Mouse (Mus musculus) lung, postnatal 36 days (tissue): Measurements from ENCODE around the gene Csad.

ENCODE experiments used
- DNase-seq: peaks from one replicate; pipeline ENCODE4 v3.0.0; 2022; ENCODE audit warnings: mixed read lengths

Csad gene

DNA sequence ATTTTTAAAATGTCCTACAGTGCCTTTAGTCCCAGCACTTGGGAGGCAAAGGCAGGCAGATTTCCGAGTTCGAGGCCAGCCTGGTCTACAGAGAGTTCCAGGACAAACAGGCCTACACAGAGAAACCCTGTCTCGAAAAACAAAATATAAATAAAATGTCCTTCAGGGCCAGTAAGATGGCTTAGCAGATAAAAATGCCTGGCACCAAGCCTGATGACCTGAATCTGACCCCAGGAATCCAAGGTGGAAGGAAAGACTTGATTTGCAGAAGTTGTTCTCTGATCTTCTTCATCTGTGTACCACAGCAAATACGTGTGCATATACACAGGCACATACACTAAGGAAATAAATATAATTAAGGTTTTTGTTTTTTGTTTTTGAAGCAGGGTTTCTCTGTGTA is 9.2 kb downstream of the Csad start:
- no peak for DNase-seq

DNA sequence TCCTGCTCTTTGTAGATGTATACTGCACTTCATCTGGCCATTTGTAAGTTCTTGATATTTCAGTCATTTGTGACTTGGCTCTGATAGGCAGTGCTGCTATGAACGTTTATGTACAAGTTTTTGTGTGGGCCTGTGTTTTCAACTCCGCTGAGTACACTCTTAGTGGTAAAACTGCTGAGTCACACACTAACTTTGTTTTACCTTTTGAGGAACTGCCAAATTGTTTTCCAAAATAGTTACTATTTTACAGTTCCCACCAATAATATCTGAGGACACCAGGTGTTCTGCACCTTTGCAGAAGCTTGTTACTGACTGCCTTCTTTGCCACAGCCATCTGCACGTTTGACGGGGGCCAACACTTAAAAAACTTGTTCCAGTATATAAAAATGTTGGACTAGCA is 10.1 kb downstream of the Csad start:
- DNase-seq, result no peak

DNA sequence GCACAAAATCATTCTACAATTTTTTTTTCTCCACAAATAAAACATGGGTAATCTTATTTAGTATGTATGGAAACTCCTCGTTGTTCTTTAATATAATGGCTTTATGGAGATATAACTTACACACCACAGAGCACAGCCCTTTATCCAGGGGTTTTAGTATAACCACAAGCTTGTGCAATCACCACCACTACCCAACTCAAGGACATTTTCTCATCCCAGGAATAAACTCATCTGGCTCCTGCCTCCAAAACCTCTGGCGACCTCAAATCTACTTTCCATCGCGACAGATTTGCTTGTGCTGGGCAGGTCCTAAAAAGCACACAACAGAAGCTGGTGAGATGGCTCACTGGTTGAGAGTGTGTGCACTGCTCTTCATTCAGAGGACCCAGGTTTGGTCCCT is 10.9 kb downstream of the Csad start:
- no peak for DNase-seq

DNA sequence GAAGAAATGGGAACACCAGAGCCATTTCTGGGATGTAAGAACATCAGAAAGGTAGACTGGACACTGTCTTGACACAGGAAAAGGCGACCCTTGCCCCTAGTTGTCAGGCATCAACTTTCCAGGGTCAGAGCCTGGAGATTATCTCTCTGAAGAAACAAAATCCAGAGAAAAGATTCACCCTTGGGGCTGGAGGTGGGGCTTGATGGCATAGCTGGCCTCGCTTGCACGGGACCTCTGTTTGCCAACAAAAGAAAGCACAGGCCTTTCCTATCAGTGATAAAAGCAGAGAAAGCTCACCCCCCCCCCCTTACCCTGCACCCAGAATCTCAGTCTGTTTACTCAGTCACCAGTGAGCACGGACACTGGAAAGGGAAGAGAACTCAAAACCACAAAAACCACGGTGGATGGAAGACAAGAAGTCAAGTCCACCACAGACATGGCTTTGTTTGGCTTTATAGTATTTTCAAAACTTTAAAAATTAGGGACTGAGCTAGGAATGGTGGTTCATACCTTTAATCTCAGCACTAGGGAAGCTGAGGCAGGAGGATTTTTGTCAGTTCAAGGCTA is 11.6 kb downstream of the Csad start:
- DNase-seq, result no peak

DNA sequence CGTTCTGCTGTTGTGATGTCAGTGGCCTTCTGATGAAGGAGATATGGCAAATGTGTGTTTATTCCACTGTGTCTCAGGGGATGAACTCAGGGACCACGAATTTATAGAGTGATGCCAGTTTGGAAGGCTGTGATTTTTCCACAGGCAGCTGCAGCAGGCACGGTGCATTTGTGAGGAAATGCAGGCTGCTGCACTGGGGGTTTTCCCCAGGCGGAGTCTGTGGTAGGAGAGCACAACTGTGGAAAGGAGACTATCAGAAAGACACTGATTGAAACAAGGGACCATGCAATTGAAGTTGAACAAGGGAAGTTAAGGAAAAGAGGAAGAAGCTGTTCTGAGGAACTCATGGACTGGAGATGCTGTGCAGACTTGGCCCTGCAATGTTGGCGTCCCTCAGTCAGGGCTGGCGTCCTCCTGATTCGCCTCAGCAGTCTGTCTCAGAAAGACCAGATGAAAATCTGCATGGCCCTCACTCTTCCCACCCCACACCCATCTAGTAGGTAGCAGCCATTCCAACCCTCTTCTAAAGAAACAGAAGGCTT is 12.2 kb downstream of the Csad start:
- DNase-seq, result no peak

DNA sequence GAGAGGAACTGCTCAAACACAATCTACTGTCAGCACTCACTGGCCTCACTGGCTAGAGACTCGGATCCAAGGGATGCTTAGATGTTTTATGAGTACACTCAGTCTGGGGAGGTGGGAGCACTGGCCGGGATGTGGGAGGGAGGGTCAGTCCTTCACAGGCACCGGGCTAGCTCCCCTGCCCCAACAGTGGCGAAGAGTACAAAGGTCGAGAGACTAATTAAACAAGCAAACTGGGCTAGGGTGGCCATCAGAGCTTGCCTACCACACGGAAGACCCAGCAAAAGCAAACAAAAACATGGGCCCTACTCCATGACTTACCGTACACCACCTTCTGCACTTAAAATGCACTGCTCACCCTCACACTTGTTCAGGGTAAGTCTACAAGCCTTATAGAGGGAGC is 12.8 kb downstream of the Csad start:
- DNase-seq, result no peak

DNA sequence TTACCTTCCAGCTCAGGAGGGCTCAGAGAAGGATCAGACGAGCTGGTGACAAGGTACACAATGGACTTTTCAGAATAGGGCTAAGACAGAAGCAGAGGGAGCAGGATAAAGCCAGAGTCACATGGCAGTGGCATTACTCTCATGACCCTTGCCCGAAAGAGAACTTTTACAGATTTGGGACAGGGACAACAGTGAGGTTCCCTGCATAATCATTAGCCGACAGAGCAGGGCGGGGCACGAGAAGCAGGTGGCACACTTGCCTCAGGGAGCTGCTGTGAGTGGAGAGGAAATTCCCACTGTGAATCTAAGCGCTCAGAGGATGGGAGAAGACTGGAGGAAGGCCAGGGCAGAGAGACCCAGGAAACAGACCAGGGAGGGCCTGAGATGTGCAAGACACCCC is 15.6 kb downstream of the Csad start:
- DNase-seq, result no peak

DNA sequence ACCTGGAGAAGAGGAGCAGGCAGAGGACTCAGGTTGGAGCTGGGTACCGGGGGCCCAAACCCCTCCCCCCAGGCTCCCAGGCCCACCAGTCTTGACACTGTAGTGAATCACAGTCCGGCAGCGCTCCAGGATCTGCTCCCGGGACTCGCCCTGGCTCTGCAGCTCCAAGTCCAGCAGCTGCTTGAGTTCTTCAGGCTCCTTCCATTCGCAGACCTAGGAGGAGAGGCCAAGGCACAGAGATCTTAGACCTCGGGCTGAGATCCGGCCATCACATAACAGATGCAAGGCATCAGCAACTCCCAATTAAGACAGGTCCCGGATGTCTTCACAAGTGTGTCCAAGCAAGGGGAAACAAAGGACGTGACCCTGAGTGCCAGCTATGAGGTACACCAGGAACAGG is 16.4 kb downstream of the Csad start:
- DNase-seq, result peak; percentile 76

DNA sequence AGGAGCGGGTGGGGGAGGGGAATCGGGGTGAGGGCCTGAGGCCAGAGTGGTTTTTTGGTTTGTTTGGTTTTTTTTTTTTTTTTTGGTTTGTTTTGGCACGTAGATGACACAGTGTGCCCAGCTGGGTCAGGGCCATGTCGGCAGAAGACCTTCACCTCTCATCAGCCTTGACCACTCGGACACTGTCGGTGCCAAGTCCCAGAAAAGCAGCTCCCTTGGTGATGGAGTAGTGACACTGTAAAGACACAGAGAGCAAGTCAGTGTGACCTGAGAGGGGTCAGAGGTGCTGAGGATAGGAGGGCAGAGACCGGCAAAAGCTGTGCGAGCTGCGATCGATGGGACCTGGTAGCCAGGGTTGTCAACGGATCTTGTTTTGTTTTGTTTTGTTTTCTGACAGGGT is 18.3 kb downstream of the Csad start:
- DNase-seq, result no peak

DNA sequence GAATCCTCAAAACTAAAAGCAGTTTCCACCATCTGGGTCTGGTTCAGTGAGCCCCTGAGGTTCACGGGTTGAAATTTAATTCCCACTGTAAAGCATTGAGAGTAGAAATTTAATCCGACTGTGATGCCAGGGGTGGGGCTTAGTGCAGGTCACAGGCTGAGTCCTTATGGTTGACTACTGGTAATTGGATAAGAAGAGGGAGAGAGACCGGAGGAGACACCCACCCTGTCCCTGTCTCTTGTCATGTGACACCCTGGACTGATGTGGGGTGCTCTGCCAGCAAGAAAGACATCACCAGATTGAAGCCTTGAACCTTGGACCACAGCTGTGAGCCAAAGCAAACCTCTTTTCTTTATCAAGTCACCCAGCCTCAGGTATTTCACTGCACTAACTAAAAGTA is 21.4 kb downstream of the Csad start:
- no peak for DNase-seq

DNA sequence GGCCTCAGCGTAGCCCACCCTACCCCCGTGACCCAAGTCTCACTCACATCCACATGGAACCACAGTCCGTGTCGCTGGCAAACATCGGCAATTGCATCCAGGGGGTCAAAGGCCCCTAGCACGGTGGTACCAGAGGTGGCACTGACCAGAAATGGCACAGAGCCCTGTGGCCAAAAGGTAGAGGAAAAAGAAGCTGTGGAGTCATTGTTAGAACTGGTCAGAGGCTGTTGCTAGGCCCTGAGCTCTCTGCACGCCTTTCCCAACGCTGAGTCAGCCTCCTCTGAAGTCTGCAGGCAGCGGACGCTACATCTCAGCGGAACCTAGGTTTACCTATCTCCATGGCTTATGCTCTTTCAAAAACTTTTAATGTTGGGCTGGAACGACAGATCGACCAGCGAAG is 24.6 kb downstream of the Csad start:
- no peak for DNase-seq

DNA sequence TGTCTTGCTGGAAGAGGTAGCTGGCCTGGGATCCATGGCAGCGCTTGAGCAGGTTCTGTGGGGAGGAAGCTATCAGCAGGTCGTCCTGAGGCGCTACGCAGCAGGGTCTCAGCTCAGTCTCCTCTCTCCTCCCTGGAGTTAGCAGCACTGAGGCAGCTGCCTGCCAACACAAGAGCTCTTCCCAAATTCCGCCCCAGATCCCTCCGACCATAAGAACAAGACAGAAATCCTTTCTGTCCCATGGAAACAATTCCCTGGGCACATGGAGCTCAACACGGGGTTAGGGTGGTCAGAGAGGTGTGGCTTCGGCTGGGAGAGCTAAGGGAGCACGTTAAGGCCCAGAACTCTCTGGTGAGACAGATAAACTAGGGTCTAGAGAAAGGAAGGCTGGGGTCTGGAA is 25.4 kb downstream of the Csad start:
- no peak for DNase-seq

DNA sequence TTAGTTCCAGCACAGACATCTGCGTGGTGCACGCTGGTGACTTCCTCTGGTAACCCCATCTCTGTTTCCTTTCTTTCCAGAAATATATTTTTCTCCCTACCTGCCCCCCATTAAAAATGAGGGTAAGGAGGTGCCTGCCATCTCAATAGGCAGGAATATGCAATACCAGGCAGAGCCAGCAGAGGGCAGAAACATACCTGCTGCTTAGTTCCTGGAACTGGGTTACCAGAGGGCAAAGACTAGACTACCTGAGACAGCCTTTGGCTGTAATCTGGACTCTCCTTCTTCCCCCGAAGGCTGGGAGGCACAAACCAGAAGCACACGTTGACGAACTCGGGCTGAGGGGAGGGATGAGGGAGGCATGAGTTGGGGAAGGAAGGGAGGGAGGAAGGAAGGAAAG is 26.2 kb downstream of the Csad start:
- DNase-seq, result peak; percentile 95

DNA sequence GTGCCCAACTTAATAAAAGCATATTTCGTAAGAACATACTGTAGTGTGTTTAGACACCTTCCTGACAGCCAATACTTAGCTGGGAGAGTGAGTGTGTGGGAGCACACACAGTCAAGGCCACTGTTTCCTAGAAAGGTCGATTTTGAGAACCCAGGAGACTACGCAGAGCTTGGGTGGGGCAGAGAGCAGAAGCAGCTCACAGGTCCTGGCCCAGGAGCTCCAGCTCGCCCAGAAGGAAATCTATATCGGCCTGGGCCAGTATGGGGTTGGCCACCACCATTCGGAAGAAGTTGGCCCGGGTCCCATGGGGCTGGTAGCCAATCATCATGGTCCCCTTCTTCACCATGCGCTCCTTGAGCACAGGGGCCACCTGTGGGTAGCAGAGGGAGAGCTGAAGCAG is 27.1 kb downstream of the Csad start:
- DNase-seq, result no peak

DNA sequence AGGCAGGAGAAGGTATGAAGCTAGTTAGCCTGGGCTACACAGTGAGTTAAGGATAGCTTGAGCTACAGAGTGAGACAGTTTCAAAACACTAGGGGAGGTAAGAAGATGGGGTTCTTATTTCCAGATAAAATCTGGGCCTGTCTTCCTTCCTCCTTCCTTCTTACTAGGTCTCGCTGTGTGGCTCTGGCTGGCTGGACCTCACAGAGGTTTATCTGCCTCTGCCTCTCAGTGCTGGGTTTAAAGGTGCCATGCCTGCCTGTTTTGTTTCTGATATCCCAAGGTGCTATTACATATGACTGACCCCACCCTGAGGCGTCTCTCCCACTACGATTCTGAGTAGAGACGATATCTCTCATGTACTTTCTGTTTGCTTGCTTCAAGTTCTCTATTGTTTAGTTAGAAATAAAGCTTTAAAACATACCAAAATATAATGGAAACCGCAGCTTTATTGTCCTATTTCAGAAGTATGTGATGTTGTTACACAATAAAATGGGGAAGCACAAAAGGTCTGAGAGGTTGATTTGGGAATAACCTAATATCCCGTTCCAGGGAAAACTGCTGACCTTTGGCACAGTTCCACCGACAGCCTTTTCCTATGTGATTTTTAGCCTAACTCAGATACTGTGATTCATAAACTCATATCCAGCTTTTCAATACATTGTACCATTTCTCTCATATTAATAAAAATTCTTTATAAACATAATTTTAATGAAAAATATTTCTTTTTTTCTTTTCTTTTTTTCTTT is 27.8 kb downstream of the Csad start:
- DNase-seq, result no peak

DNA sequence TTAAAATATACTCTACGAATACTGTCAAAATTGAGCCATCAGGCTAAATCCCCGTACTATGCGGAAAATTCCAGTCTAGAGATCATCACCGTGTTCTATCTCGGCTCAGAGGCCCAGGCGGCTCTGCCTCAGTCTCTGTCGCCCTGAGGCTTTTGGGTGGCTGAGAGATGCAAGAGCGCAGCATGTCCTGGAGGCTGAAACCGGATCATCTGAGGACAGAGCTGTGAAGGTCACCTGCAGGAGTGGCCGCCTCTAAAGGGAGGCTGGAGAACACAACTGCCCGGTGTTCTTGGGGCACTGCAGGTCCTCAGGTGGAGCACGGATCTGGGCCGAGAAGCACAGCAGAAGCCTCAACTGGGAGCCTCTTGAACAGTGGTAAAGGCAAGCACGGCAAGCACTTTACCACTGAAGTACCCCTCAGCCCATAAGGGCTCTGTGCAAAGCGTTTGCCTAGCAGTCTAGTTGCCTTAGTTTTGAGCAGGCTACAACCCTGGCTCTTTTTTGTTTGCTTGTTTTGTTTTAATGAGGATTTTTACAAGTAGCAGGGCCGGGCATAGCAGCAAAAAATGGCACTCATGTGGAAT is 28.7 kb downstream of the Csad start:
- peak; percentile 62 for DNase-seq

DNA sequence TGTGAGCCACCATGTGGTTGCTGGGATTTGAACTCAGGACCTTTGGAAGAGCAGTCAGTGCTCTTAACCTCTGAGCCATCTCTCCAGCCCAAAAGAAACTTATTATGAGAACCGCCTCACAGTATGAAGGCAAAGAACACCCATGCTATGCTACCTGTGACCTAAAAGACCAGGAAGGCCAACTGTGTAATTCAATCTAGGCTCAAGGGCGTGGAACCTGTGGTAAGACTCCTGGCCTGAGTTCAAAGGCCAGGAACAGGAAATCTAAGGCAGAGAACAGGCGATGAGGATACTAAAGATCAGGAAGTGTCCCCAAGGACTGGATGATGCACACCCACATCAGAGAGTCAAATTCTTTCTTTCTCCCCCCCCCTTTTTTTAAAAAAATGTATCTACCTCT is 30.9 kb downstream of the Csad start:
- DNase-seq, result no peak

DNA sequence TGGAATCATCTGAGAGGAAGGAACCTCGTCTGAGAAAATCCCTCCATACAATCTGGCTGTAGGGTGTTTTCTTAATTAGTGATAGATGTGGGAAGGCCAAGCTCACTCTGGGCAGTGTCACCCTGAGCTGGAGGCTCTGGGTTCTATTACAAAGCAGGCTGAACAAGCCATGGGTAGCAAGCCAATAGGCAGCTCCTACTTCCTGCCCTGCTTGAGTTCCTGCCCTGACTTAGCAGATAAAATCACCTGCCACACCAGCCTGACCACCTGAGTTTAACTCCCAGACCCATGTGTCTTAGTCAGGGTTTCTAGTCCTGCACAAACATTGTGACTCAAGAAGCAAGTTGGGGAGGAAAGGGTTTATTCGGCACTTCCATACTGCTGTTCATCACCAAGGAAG is 35.5 kb downstream of the Csad start:
- no peak for DNase-seq

DNA sequence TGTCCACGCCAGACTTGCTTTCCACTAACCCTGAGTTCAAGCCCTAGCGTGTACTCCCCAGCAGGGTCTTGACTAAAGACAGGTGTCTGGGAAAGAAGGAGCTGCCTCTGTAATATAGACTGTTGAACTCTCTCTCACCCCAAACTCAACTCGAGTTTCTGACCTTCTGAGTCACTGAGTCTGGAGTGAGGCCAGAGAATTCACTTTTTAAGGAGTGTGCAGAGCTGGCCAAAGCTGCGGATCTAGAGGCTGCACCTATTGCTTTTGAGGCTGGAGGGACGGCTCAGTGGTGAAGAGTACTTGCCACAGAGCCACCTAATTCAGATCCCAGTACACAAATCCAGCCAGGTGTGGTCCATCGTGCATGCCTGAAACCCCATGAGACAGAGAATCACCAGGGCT is 36.9 kb downstream of the Csad start:
- DNase-seq, result peak; percentile 80

DNA sequence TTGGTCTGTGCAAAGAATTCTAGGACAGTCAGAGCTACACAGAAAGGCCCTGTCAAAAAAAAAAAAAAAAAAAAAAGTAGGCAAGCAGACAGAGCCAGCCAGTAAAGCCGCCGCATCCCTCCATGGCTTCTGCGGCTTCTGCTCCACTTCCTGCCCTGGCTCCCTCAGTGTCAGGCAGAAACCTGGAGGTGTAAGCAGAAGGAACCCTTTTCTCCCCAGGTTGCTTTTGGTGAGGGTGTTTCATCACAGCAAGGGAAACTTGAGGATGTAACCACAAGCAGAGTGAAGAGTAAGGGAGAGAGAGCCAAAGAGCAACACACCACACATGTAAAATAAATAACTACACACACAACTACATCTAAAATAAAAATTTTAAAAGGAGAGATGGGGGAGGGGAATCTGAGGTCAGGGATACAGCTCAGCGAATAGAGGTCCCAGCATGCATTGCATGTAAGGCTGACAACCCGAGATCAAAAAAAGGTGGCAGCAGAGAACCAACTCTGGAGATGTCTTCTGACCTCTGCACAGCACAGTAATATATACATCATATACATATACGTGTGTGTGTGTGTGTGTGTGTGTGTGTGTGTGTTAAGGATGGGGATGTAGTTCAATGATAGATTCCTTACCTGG is 38.9 kb downstream of the Csad start:
- no peak for DNase-seq

DNA sequence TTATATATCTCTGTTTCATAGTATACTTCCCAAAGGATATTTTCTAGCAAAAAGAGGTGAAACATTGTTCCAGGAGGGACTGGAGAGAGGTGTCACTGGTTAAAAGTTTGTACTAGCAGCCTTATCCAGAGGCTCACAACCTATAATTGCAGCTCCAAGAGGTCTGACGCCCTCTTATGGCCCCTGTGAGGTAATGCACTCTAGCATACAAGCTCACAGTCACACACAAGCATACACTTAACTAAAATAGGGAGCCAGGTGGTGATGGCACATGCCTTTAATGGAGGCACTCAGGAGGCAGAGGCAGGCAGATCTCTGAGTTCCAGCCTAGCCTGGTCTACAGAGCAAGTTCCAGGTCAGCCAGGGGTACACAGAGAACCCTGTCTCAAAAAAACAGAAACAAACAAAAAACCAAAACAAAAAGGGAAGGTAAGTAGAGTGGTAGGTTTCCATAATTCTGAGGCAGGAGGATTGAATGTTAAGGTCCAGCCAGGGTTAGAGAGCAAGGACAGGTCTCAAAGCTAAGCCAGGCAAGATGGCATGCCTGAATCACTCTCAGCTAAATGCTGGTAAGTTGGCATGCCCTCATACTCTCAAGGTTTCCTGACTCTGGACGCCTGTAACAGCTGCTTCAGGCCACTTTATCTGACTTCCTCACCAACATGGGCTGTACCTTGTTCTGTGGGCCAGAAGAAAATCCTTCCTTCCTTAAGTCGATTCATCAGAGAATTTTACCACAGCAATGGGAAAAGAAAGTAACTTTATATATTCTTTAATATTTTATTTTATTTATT is 40.4 kb downstream of the Csad start:
- DNase-seq, result no peak

DNA sequence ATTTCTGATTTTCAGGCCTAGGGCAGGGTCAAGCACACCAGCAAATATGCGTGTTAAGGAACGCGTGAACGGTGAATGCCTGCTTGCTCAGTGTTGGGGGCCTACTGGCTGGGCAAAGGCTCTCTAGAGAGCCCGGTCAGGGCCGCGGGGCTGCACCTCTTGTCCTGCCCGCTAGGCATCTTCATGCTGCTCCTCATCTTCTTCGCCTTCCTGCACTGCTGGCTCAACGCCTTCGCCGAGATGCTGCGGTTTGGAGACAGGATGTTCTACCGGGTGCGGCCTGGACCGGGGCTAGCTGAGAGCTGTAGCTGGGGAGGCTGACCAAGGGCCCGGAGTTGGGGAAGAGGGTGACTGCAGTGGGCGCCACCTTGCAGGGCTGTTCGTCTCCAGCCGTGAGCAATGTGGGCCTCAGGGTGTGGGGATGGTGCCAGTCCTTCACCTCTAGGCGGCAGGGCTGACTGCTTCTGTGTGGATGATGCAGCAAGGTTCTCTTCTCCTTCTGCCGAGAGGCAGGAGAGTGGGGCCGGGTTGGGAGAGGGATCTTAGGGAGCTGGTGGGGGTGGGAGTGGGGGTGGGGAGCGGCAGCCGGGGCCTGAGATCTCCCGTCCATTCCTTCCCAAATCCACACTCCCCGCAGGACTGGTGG is 44.0 kb downstream of the Csad start:
- DNase-seq, result no peak

DNA sequence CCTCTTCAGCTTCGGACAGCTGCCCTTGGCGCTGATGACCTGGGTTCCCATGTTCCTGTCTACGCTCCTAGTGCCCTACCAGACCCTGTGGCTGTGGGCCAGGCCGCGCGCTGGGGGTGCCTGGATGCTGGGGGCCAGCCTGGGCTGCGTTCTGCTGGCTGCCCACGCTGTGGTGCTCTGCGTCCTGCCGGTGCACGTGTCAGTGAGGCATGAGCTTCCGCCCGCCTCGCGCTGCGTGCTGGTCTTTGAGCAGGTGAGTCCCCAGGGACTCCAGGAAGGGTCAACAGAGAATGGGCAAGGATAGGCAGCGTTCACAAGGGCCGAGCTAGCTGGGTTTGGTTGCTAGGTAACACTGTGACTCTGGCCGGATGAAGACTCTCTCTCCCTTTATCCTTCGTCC is 47.7 kb downstream of the Csad start:
- no peak for DNase-seq
